Mouse (Mus musculus) kidney, embryonic 15.5 days (tissue): ENCODE measurements around the gene Klhdc7b. TPM values are rescaled to one million over a fixed set of nuclear protein-coding genes. Genes with fewer than 3 reads are reported as not detected.

Experiments used
- ATAC-seq: fragments of 200-750 bp; cut with Nextera tagmentation; replicated peaks from 2 replicates; pipeline ENCODE4 v1.8.0; 2017; ENCODE audit warnings: moderate TSS enrichment; ENCODE audit not compliant: low FRiP score
- H3K27ac ChIP-seq: fragments of 300-500 bp; sonication (generic); 2 replicates; pipeline ENCODE4 v1.5.1; 2015; ENCODE audit warnings: mild to moderate bottlenecking, inconsistent platforms
- H3K27me3 ChIP-seq: fragments of 300-500 bp; sonication (generic); 2 replicates; pipeline ENCODE4 v1.6.1; 2015; ENCODE audit warnings: inconsistent platforms
- H3K36me3 ChIP-seq: fragments of 300-500 bp; sonication (generic); 2 replicates; pipeline ENCODE4 v1.6.1; 2015; ENCODE audit warnings: inconsistent platforms
- H3K4me1 ChIP-seq: fragments of 300-500 bp; sonication (generic); 2 replicates; pipeline ENCODE4 v1.6.1; 2015; ENCODE audit warnings: inconsistent platforms
- H3K4me2 ChIP-seq: fragments of 300-500 bp; sonication (generic); 2 replicates; pipeline ENCODE4 v1.6.1; 2015; ENCODE audit warnings: moderate library complexity, mild to moderate bottlenecking, inconsistent platforms
- H3K4me3 ChIP-seq: fragments of 300-500 bp; sonication (generic); replicated peaks from 2 replicates; pipeline ENCODE4 v1.5.1; 2015; ENCODE audit warnings: mild to moderate bottlenecking, inconsistent platforms
- H3K9ac ChIP-seq: fragments of 300-500 bp; sonication (generic); 2 replicates; pipeline ENCODE4 v1.6.1; 2015; ENCODE audit warnings: mild to moderate bottlenecking, inconsistent platforms
- H3K9me3 ChIP-seq: fragments of 300-500 bp; sonication (generic); replicated peaks from 2 replicates; pipeline ENCODE4 v1.6.1; 2016; ENCODE audit warnings: inconsistent platforms
- WGBS: fragments of 180-500 bp; shearing (Covaris S2); methylation state at CpG from one replicate; pipeline ENCODE4 v1.1.7; 2015; ENCODE audit warnings: mixed read lengths; 5-methylcytosine and 5-hydroxymethylcytosine counted together
- polyA plus RNA-seq: library from polyadenylated mRNA; unstranded; fragments of >200 nt; fragmentation: Nextera tagmentation; extraction: Ambion mirVana; gene quantifications from 2 replicates; pipeline ENCODE4 v1.2.1, GENCODE M21; 2015

Klhdc7b gene
- polyA plus RNA-seq, 1 experiment from 2014 or later: not detected

GRCm38 (mm10) chr15:89404831-89405623 is 20.3 kb downstream of the Klhdc7b start:
- Histone ChIP-seq H3K27me3 (no peaks in the 10 kb centered on the region), H3K36me3 (no peaks in the 10 kb centered on the region), H3K9ac (no peak overlapping the region), H3K4me2 (no peak overlapping the region), H3K4me3 (no peak overlapping the region), H3K4me1 (no peaks in the 10 kb centered on the region), H3K27ac (no peak overlapping the region), H3K9me3 (peaks cover 6% of the 10 kb centered on the region; the same call in 1 of the 2 replicates)
- WGBS: 81% methylated on average over 10 of the region's 10 CpGs
- ATAC-seq: no peak

GRCm38 (mm10) chr15:89406691-89407090 is 22.0 kb downstream of the Klhdc7b start:
- Histone ChIP-seq H3K9ac (no peak overlapping the region), H3K4me3 (no peak overlapping the region), H3K27me3 (no peaks in the 10 kb centered on the region), H3K9me3 (peaks cover 7% of the 10 kb centered on the region; the same call in 1 of the 2 replicates), H3K27ac (no peak overlapping the region), H3K4me2 (no peak overlapping the region), H3K36me3 (no peaks in the 10 kb centered on the region), H3K4me1 (no peaks in the 10 kb centered on the region)
- no peak for ATAC-seq

DNA sequence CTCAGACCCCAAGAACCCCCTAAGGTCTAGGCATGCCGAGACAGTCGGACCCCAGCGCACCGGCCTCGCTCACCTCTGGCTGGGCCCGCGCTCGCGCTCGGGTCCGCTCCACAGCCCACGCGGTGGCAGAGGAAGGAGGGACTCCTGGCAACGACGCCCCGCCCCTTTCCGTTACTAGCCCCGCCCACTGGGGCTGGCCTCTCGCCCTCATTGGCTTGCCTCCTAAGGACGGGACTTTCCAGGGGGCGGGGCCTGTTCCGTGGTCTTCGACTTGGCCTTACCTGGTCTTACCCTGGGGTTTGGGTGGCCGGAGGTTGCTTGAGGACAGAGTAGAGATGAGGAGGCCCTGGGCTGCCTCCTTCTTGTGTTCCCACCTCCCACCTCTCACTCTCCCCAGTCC is 25.4 kb downstream of the Klhdc7b start, which contains the start of gene Syce3:
Syce3 (minus strand) TSS at position 386 of the 400 bp plus-strand sequence.
- Histone ChIP-seq H3K4me3 (no peak within 1 kb of the TSS), H3K9ac (no peak within 1 kb of the TSS), H3K27me3 (no peaks in the 10 kb centered on the region), H3K36me3 (no peaks in the 10 kb centered on the region), H3K4me2 (no peak within 1 kb of the TSS), H3K9me3 (peaks cover 7% of the 10 kb centered on the region; the same call in 1 of the 2 replicates), H3K27ac (no peak within 1 kb of the TSS), H3K4me1 (no peaks in the 10 kb centered on the region)
- 87% methylated on average over 20 of the region's 24 CpGs for WGBS
- 0 out of 2 replicates have a peak, but pooled peaks have one; percentile 36 for ATAC-seq

- H3K4me2 ChIP-seq: no peak overlapping the region
- H3K9ac ChIP-seq: no peak overlapping the region
- 85% methylated on average over 8 of the region's 8 CpGs for WGBS
- no peaks in the 10 kb centered on the region for H3K4me1 ChIP-seq
- H3K27ac ChIP-seq: no peak overlapping the region
- no peak overlapping the region for H3K4me3 ChIP-seq
- H3K9me3 ChIP-seq: no peaks in the 10 kb centered on the region
- H3K27me3 ChIP-seq: no peaks in the 10 kb centered on the region
- ATAC-seq: no peak
- H3K36me3 ChIP-seq: peaks cover 21% of the 10 kb centered on the region
Measured at GRCm38 (mm10) chr15:89415282-89415681, 30.6 kb downstream of the Klhdc7b start.

- Histone ChIP-seq H3K4me2 (no peak overlapping the region), H3K27me3 (no peaks in the 10 kb centered on the region), H3K4me3 (no peak overlapping the region), H3K9me3 (no peaks in the 10 kb centered on the region), H3K27ac (no peak overlapping the region), H3K9ac (no peak overlapping the region), H3K36me3 (peaks cover 34% of the 10 kb centered on the region), H3K4me1 (peaks cover 7% of the 10 kb centered on the region)
- WGBS: 87% methylated on average over 9 of the region's 9 CpGs
- ATAC-seq: no peak
Measured at GRCm38 (mm10) chr15:89421938-89422337, 37.2 kb downstream of the Klhdc7b start.

- H3K36me3 ChIP-seq: peaks cover 32% of the 10 kb centered on the region
- no peak overlapping the region for H3K27ac ChIP-seq
- H3K9me3 ChIP-seq: no peaks in the 10 kb centered on the region
- ATAC-seq: no peak
- 86% methylated on average over 8 of the region's 8 CpGs for WGBS
- H3K27me3 ChIP-seq: no peaks in the 10 kb centered on the region
- no peak overlapping the region for H3K4me2 ChIP-seq
- H3K4me1 ChIP-seq: peaks cover 16% of the 10 kb centered on the region
- no peak overlapping the region for H3K4me3 ChIP-seq
- H3K9ac ChIP-seq: no peak overlapping the region
Measured at GRCm38 (mm10) chr15:89424621-89425020, 39.9 kb downstream of the Klhdc7b start.

DNA sequence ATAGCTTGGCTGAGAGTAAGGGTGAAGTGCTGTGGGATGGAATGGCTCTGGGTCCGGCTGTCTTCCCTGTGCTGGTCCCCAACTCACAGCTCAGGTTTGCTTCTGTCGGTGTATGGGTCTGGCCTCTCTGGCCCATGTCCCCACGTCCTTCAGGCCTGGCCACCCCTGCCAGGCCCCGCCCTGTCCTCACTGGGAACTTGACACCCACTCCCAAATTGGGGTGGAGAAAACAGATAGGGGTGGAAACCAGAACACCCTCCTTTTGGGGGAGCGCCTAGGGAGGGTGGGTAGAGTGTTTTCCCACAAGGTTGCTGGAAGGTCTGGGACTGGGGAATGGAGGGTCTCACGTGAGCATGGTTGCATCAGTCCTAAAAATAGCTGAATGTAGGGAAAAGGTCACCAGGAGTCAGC is 41.0 kb downstream of the Klhdc7b start, which contains the start of gene Cpt1b:
Cpt1b (minus strand) TSS at position 153 of the 411 bp plus-strand sequence.
- Histone ChIP-seq H3K36me3 (peaks cover 27% of the 10 kb centered on the region), H3K4me2 (peak within 1 kb of the TSS; percentile 45), H3K9ac (no peak within 1 kb of the TSS), H3K4me1 (peaks cover 23% of the 10 kb centered on the region), H3K9me3 (no peaks in the 10 kb centered on the region), H3K27ac (no peak within 1 kb of the TSS), H3K27me3 (no peaks in the 10 kb centered on the region), H3K4me3 (no peak within 1 kb of the TSS)
- no peak for ATAC-seq
- 31% methylated on average over 6 of the region's 6 CpGs for WGBS

DNA sequence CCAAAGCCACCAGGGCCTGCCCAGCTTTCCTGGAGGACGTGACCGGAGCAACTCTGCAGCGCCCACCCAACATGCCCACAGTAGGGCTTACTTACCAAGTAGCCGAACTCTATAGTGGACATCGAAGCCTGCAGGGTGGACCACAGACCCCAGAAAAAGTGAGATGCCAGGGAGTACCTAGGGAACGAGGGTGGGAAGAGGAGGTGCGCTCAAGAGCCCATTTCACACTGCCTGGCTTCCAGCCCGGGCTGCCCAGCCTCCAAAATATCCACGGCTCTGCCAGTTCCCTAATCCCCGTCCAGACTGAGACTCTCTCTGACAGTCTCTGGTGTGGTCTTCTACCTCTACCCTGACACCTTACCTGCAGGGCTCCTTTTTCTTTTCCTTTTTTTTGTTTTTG is 42.0 kb downstream of the Klhdc7b start:
- 95% methylated on average over 10 of the region's 10 CpGs for WGBS
- peaks cover 27% of the 10 kb centered on the region for H3K4me1 ChIP-seq

GRCm38 (mm10) chr15:89428136-89428790 is 43.5 kb downstream of the Klhdc7b start:
- no peak overlapping the region for H3K27ac ChIP-seq
- 85% methylated on average over 19 of the region's 19 CpGs for WGBS
- H3K4me3 ChIP-seq: peak overlapping the region; percentile 92
- H3K4me1 ChIP-seq: peaks cover 27% of the 10 kb centered on the region
- peak overlapping the region; percentile 81 for H3K9ac ChIP-seq
- peak overlapping the region; percentile 94 for H3K4me2 ChIP-seq
- H3K27me3 ChIP-seq: no peaks in the 10 kb centered on the region
- peaks cover 27% of the 10 kb centered on the region for H3K36me3 ChIP-seq
- H3K9me3 ChIP-seq: no peaks in the 10 kb centered on the region
- no peak for ATAC-seq

More for the DNA sequence above, 42.0 kb downstream of the Klhdc7b start:
- H3K9ac ChIP-seq: no peak overlapping the region
- peaks cover 27% of the 10 kb centered on the region for H3K36me3 ChIP-seq
- H3K27me3 ChIP-seq: no peaks in the 10 kb centered on the region
- no peak for ATAC-seq
- no peak overlapping the region for H3K27ac ChIP-seq
- no peak overlapping the region for H3K4me2 ChIP-seq
- no peak overlapping the region for H3K4me3 ChIP-seq
- H3K9me3 ChIP-seq: no peaks in the 10 kb centered on the region

DNA sequence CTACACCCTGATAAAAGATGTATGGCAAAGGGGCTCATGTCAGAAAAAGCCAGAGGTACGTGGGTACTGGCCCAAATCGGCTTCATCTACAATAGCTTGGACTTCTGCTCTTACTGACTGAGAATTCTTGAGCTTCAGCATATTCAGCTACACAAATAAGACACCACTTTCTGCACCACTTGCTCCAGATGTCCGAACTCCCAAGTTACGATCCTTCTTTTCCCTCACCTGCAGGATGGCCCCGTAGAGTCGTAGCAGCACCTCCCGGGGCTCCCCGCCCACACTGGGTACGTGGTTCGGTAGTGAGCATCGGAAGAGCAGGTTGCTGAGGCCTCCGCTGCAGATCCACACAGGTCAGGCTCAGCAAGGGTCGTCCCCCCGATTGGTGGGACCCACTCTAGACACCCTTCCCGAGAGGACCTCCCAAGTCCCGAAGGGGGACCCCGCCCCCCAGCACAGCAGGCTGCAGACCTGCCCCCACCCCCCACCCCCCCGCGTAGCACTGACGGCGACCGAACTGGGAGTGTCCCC is 44.2 kb downstream of the Klhdc7b start:
- Histone ChIP-seq H3K4me3 (peak overlapping the region; percentile 92), H3K9ac (peak overlapping the region; percentile 81), H3K4me1 (peaks cover 27% of the 10 kb centered on the region), H3K9me3 (no peaks in the 10 kb centered on the region), H3K27me3 (no peaks in the 10 kb centered on the region), H3K36me3 (peaks cover 27% of the 10 kb centered on the region), H3K27ac (peak overlapping the region; percentile 99), H3K4me2 (peak overlapping the region; percentile 94)
- 5% methylated on average over 22 of the region's 22 CpGs for WGBS
- peak; percentile 57 for ATAC-seq

GRCm38 (mm10) chr15:89429352-89430221 is 44.9 kb downstream of the Klhdc7b start, which contains the start of the genes C730034F03Rik, Gm44502 and Chkb:
Gene C730034F03Rik, plus strand, starts transcription at chr15:89429589.
Gene Gm44502, minus strand, starts transcription at chr15:89429696.
Gene Chkb, minus strand, starts transcription at chr15:89429908.
- Histone ChIP-seq H3K4me2 (peak within 1 kb of the TSS; percentile 94), H3K9ac (peak within 1 kb of the TSS; percentile 81), H3K36me3 (peaks cover 27% of the 10 kb centered on the region), H3K9me3 (no peaks in the 10 kb centered on the region), H3K4me1 (peaks cover 27% of the 10 kb centered on the region), H3K4me3 (peak within 1 kb of the TSS; percentile 92), H3K27me3 (no peaks in the 10 kb centered on the region), H3K27ac (peak within 1 kb of the TSS; percentile 99)
- under 1% methylated on average over 70 of the region's 70 CpGs for WGBS
- peak; percentile 95 for ATAC-seq
